Mouse (Mus musculus): ENCODE data around the gene Gm4353.

DNA sequence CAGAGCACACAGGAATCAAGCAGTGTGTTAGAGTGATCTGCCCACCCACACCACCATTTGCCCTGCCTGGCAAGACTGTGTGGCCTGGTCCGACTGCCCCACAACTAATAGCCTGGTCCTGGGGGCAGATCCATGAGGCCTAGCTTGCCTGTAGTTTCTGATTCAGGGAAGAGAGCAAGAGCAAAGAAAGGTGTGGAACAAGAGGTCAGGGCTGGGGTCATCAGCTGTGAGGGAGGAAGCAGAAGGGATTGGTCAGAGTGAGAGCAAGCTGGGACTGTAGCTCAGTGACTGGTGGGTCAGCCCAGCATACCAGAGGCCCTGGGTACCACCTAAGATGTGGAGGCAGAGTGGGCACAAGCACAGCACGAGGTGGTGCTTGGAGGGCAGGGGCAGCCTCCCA is 42.6 kb upstream of the Gm4353 start:
- no peak for TF ChIP-seq CTCF (conservative IDR thresholded peaks at IDR 0.05 in 1 of 2, IDR thresholded peaks at IDR 0.05 in 1 of 2; ENCODE audit: low read depth in 2 of 2, low read length in 2 of 2)
- TF ChIP-seq POLR2A (IDR thresholded peaks at IDR 0.05; ENCODE audit: low read depth, low read length): no peak
- TF ChIP-seq ETS1 (conservative IDR thresholded peaks at IDR 0.05; ENCODE audit: low read depth, low read length): no peak
- no peak for TF ChIP-seq MYC (IDR thresholded peaks at IDR 0.05; ENCODE audit: low read depth, low read length)
- TF ChIP-seq MXI1 (IDR thresholded peaks at IDR 0.05; ENCODE audit: low read depth, low read length): no peak

Measured in CH12.LX (cell line).